Mouse (Mus musculus): ENCODE measurements around the gene Vmn1r56.
"Not testable (repeated sequence)": the region's sequence is repeated elsewhere in the genome, so short reads cannot be mapped to it uniquely, and the experiment has no call there.

Vmn1r56 gene

GRCm38 (mm10) chr7:5196647-5197046, at the start of gene Vmn1r56:
TSS of gene Vmn1r56 (minus strand) at chr7:5196747.
- DNase-seq, result not testable (repeated sequence)

- DNase-seq, result not testable (repeated sequence)
Measured at GRCm38 (mm10) chr7:5218193-5218592, 21.6 kb upstream of the Vmn1r56 start, which contains the start of gene Vmn1r57. TSS of gene Vmn1r57 (plus strand) at chr7:5218493.

GRCm38 (mm10) chr7:5149570-5149969, 47.0 kb downstream of the Vmn1r56 start, which contains the start of gene Vmn1r55:
TSS of gene Vmn1r55 (minus strand) at chr7:5149670.
- not testable (repeated sequence) for DNase-seq
